Mouse (Mus musculus) lung, embryonic 15.5 days (tissue): ENCODE results near the gene Tnfsfm13. TPM values are rescaled to one million over a fixed set of nuclear protein-coding genes. Genes with fewer than 3 reads are reported as not detected.

Source experiments
- ATAC-seq: fragments of 200-750 bp; cut with Nextera tagmentation; 2 replicates; pipeline ENCODE4 v1.8.0; 2017; ENCODE audit warnings: moderate number of reproducible peaks, borderline replicate concordance; ENCODE audit not compliant: low FRiP score, low TSS enrichment; ENCODE audit errors: extremely low read depth
- H3K27ac ChIP-seq: fragments of 300-500 bp; sonication (generic); 2 replicates; pipeline ENCODE4 v1.5.1; 2015; ENCODE audit warnings: moderate library complexity, mild to moderate bottlenecking, inconsistent platforms
- H3K27me3 ChIP-seq: fragments of 300-500 bp; sonication (generic); 2 replicates; pipeline ENCODE4 v1.6.1; 2015; ENCODE audit warnings: inconsistent platforms
- H3K36me3 ChIP-seq: fragments of 300-500 bp; sonication (generic); 2 replicates; pipeline ENCODE4 v1.6.1; 2015; ENCODE audit warnings: inconsistent platforms
- H3K4me1 ChIP-seq: fragments of 300-500 bp; sonication (generic); 2 replicates; pipeline ENCODE4 v1.6.1; 2015; ENCODE audit warnings: inconsistent platforms
- H3K4me2 ChIP-seq: fragments of 300-500 bp; sonication (generic); 2 replicates; pipeline ENCODE4 v1.6.1; 2015; ENCODE audit warnings: inconsistent platforms, mild to moderate bottlenecking, moderate library complexity
- H3K4me3 ChIP-seq: fragments of 300-500 bp; sonication (generic); 2 replicates; pipeline ENCODE4 v1.5.1; 2015; ENCODE audit warnings: mild to moderate bottlenecking, inconsistent platforms
- H3K9ac ChIP-seq: fragments of 300-500 bp; sonication (generic); 2 replicates; pipeline ENCODE4 v1.6.1; 2015; ENCODE audit warnings: inconsistent platforms
- H3K9me3 ChIP-seq: fragments of 300-500 bp; sonication (generic); 2 replicates; pipeline ENCODE4 v1.6.1; 2016; ENCODE audit warnings: inconsistent platforms
- WGBS: fragments of 180-500 bp; shearing (Covaris S2); methylation state at CpG from one replicate; pipeline ENCODE4 v1.1.7; 2015; 5-methylcytosine and 5-hydroxymethylcytosine counted together
- polyA plus RNA-seq: library from polyadenylated mRNA; unstranded; fragments of >200 nt; fragmentation: Nextera tagmentation; extraction: Ambion mirVana; gene quantifications from 2 replicates; pipeline ENCODE4 v1.2.1, GENCODE M21; 2015

The Tnfsfm13 gene
- polyA plus RNA-seq, 1 experiment from 2014 or later = 5.9 TPM

- H3K4me1 ChIP-seq = peaks cover 28% of the 10 kb centered on the region
- peaks cover 71% of the 10 kb centered on the region for H3K36me3 ChIP-seq
- peak overlapping the region; percentile 85 for H3K4me2 ChIP-seq
- H3K4me3 ChIP-seq = peak overlapping the region; percentile 95
- peak overlapping the region; percentile 99 for H3K9ac ChIP-seq
- peak; percentile 76 for ATAC-seq
- H3K27me3 ChIP-seq = no peaks in the 10 kb centered on the region
- H3K27ac ChIP-seq = peak overlapping the region; percentile 95
- no peaks in the 10 kb centered on the region for H3K9me3 ChIP-seq
- WGBS = 1% methylated on average over 59 of the region's 61 CpGs
These were observed 24.8 kb downstream of the Tnfsfm13 start for GRCm38 (mm10) chr11:69670786-69671725.

GRCm38 (mm10) chr11:69666665-69667005 lies 29.3 kb downstream of the Tnfsfm13 start:
- WGBS = 86% methylated on average over 3 of the region's 3 CpGs
- Histone ChIP-seq H3K27me3 (no peaks in the 10 kb centered on the region), H3K4me1 (peaks cover 29% of the 10 kb centered on the region), H3K9me3 (no peaks in the 10 kb centered on the region), H3K9ac (no peak overlapping the region), H3K27ac (0 out of 2 replicates have a peak overlapping the region, but pooled peaks have one; percentile 10), H3K4me3 (no peak overlapping the region), H3K4me2 (no peak overlapping the region), H3K36me3 (peaks cover 66% of the 10 kb centered on the region)
- no peak for ATAC-seq

GRCm38 (mm10) chr11:69665961-69666664 lies 29.8 kb downstream of the Tnfsfm13 start, which contains the start of gene Cd68:
TSS of gene Cd68 (minus strand) at chr11:69666153.
- H3K9me3 ChIP-seq = no peaks in the 10 kb centered on the region
- peaks cover 66% of the 10 kb centered on the region for H3K36me3 ChIP-seq
- H3K27me3 ChIP-seq = no peaks in the 10 kb centered on the region
- peak within 1 kb of the TSS; percentile 33; the same call in 1 of the 2 replicates for H3K27ac ChIP-seq
- WGBS = 26% methylated on average over 7 of the region's 7 CpGs
- peaks cover 34% of the 10 kb centered on the region for H3K4me1 ChIP-seq
- no peak for ATAC-seq
- no peak within 1 kb of the TSS for H3K4me2 ChIP-seq
- H3K4me3 ChIP-seq = no peak within 1 kb of the TSS
- H3K9ac ChIP-seq = no peak within 1 kb of the TSS

GRCm38 (mm10) chr11:69665457-69665960 lies 30.4 kb downstream of the Tnfsfm13 start:
- Histone ChIP-seq H3K4me1 (peaks cover 32% of the 10 kb centered on the region), H3K4me3 (no peak overlapping the region), H3K9me3 (no peaks in the 10 kb centered on the region), H3K27ac (peak overlapping the region; percentile 33; the same call in 1 of the 2 replicates), H3K9ac (no peak overlapping the region), H3K27me3 (no peaks in the 10 kb centered on the region), H3K4me2 (no peak overlapping the region), H3K36me3 (peaks cover 66% of the 10 kb centered on the region)
- no peak for ATAC-seq
- 60% methylated on average over 9 of the region's 9 CpGs for WGBS

DNA sequence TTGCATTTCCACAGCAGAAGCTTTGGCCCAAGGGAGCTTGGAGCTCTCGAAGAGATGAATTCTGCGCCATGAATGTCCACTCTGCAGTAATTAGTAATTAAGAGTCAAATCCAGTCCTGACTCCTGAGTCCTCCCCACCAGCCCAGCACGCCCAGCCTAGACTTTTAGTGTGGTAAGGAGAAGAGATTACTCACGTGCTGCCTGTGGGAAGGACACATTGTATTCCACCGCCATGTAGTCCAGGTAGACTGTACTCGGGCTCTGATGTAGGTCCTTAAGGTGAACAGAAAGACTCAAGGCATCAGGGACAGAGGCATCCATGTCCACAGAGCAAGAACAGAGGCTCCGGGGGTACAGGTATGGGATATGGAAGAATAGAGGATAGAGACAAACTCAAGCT lies 31.1 kb downstream of the Tnfsfm13 start:
- no peaks in the 10 kb centered on the region for H3K27me3 ChIP-seq
- no peak for ATAC-seq
- H3K9ac ChIP-seq = no peak overlapping the region
- peaks cover 59% of the 10 kb centered on the region for H3K36me3 ChIP-seq
- no peak overlapping the region for H3K4me2 ChIP-seq
- 0 out of 2 replicates have a peak overlapping the region, but pooled peaks have one; percentile 33 for H3K27ac ChIP-seq
- no peak overlapping the region for H3K4me3 ChIP-seq
- H3K9me3 ChIP-seq = no peaks in the 10 kb centered on the region
- 87% methylated on average over 7 of the region's 7 CpGs for WGBS
- H3K4me1 ChIP-seq = peaks cover 27% of the 10 kb centered on the region

GRCm38 (mm10) chr11:69663795-69664194 lies 32.1 kb downstream of the Tnfsfm13 start:
- H3K27me3 ChIP-seq = no peaks in the 10 kb centered on the region
- ATAC-seq = no peak
- H3K9me3 ChIP-seq = no peaks in the 10 kb centered on the region
- H3K4me1 ChIP-seq = peaks cover 16% of the 10 kb centered on the region
- peaks cover 56% of the 10 kb centered on the region for H3K36me3 ChIP-seq
- peak overlapping the region; percentile 93; the same call in 1 of the 2 replicates for H3K27ac ChIP-seq
- WGBS = 73% methylated on average over 6 of the region's 6 CpGs
- H3K4me2 ChIP-seq = no peak overlapping the region
- H3K4me3 ChIP-seq = no peak overlapping the region
- H3K9ac ChIP-seq = no peak overlapping the region

GRCm38 (mm10) chr11:69662967-69663671 lies 32.8 kb downstream of the Tnfsfm13 start:
- 62% methylated on average over 13 of the region's 13 CpGs for WGBS
- Histone ChIP-seq H3K27ac (peak overlapping the region; percentile 93), H3K4me3 (peak overlapping the region; percentile 57), H3K4me1 (peaks cover 14% of the 10 kb centered on the region), H3K4me2 (peak overlapping the region; percentile 50), H3K9me3 (no peaks in the 10 kb centered on the region), H3K36me3 (peaks cover 56% of the 10 kb centered on the region), H3K27me3 (no peaks in the 10 kb centered on the region), H3K9ac (peak overlapping the region; percentile 14)
- no peak for ATAC-seq

- Histone ChIP-seq H3K27me3 (no peaks in the 10 kb centered on the region), H3K4me1 (peaks cover 17% of the 10 kb centered on the region), H3K9ac (peak within 1 kb of the TSS; percentile 68), H3K36me3 (peaks cover 56% of the 10 kb centered on the region), H3K4me3 (peak within 1 kb of the TSS; percentile 57), H3K27ac (peak within 1 kb of the TSS; percentile 93), H3K9me3 (no peaks in the 10 kb centered on the region), H3K4me2 (peak within 1 kb of the TSS; percentile 50)
- ATAC-seq = peak; percentile 94
- under 1% methylated on average over 48 of the region's 48 CpGs for WGBS
These were observed 33.5 kb downstream of the Tnfsfm13 start, which contains the start of gene Mpdu1 for GRCm38 (mm10) chr11:69662213-69662966. TSS of gene Mpdu1 (minus strand) at chr11:69662642.

- H3K27ac ChIP-seq = peak overlapping the region; percentile 93
These were observed 34.5 kb downstream of the Tnfsfm13 start for GRCm38 (mm10) chr11:69661221-69661881.

GRCm38 (mm10) chr11:69657462-69657881 lies 38.4 kb downstream of the Tnfsfm13 start:
- H3K27me3 ChIP-seq = no peaks in the 10 kb centered on the region
- no peak overlapping the region for H3K4me3 ChIP-seq
- no peak overlapping the region for H3K4me2 ChIP-seq
- H3K9me3 ChIP-seq = no peaks in the 10 kb centered on the region
- no peak overlapping the region for H3K9ac ChIP-seq
- 77% methylated on average over 15 of the region's 15 CpGs for WGBS
- peaks cover 28% of the 10 kb centered on the region for H3K4me1 ChIP-seq
- ATAC-seq = no peak
- peaks cover 49% of the 10 kb centered on the region for H3K36me3 ChIP-seq
- no peak overlapping the region for H3K27ac ChIP-seq

More at GRCm38 (mm10) chr11:69661221-69661881, 34.5 kb downstream of the Tnfsfm13 start:
- Histone ChIP-seq H3K4me3 (peak overlapping the region; percentile 57), H3K9ac (peak overlapping the region; percentile 68), H3K4me2 (peak overlapping the region; percentile 50), H3K9me3 (no peaks in the 10 kb centered on the region), H3K36me3 (peaks cover 57% of the 10 kb centered on the region), H3K4me1 (peaks cover 18% of the 10 kb centered on the region), H3K27me3 (no peaks in the 10 kb centered on the region)
- no peak for ATAC-seq
- WGBS = 64% methylated on average over 3 of the region's 3 CpGs
